Mouse (Mus musculus) retina, adult 2 months (tissue): ENCODE measurements around the gene Ppp6r2.
A peak's percentile ranks its signal among the peaks of the same experiment; 100 is the strongest.

Experiments
- DNase-seq: peaks from one replicate; pipeline ENCODE4 v3.0.0-alpha.2; 2012; ENCODE audit warnings: low read depth, low spot score

Ppp6r2 gene

GRCm38 (mm10) chr15:89210915-89211715, at the start of gene Ppp6r2:
Ppp6r2 (plus strand) TSS chr15:89211553.
- peak; percentile 51 for DNase-seq

- DNase-seq: no peak
Measured at GRCm38 (mm10) chr15:89165478-89165877, 45.9 kb upstream of the Ppp6r2 start.

GRCm38 (mm10) chr15:89168922-89169321, 42.4 kb upstream of the Ppp6r2 start:
- DNase-seq: no peak

- no peak for DNase-seq
Measured at GRCm38 (mm10) chr15:89169431-89169830, 41.9 kb upstream of the Ppp6r2 start.

- no peak for DNase-seq
Measured at GRCm38 (mm10) chr15:89170102-89170501, 41.3 kb upstream of the Ppp6r2 start.

- DNase-seq: no peak
Measured at GRCm38 (mm10) chr15:89171526-89172051, 39.8 kb upstream of the Ppp6r2 start.

GRCm38 (mm10) chr15:89172276-89172935, 38.9 kb upstream of the Ppp6r2 start:
- no peak for DNase-seq

- no peak for DNase-seq
Measured at GRCm38 (mm10) chr15:89173024-89173905, 38.1 kb upstream of the Ppp6r2 start.

GRCm38 (mm10) chr15:89173906-89174214, 37.5 kb upstream of the Ppp6r2 start:
- DNase-seq: no peak

- DNase-seq: no peak
Measured at GRCm38 (mm10) chr15:89174889-89175339, 36.4 kb upstream of the Ppp6r2 start.

- no peak for DNase-seq
Measured at GRCm38 (mm10) chr15:89175411-89176155, 35.8 kb upstream of the Ppp6r2 start.

GRCm38 (mm10) chr15:89177121-89177520, 34.2 kb upstream of the Ppp6r2 start:
- no peak for DNase-seq

- DNase-seq: no peak
Measured at GRCm38 (mm10) chr15:89177576-89178259, 33.6 kb upstream of the Ppp6r2 start.

- DNase-seq: no peak
Measured at GRCm38 (mm10) chr15:89178260-89178860, 33.0 kb upstream of the Ppp6r2 start.

GRCm38 (mm10) chr15:89178954-89179629, 32.3 kb upstream of the Ppp6r2 start:
- DNase-seq: no peak

GRCm38 (mm10) chr15:89179630-89179964, 31.8 kb upstream of the Ppp6r2 start:
- DNase-seq: no peak

GRCm38 (mm10) chr15:89180081-89180541, 31.2 kb upstream of the Ppp6r2 start:
- DNase-seq: no peak

- DNase-seq: no peak
Measured at GRCm38 (mm10) chr15:89180571-89181229, 30.7 kb upstream of the Ppp6r2 start, which contains the start of gene Plxnb2. Plxnb2 (minus strand) TSS chr15:89180788.
